Mouse (Mus musculus) lung, adult 2 months (tissue): ENCODE measurements around the gene Ube2j1.

ENCODE experiments used
- CTCF ChIP-seq: fragments of 200-500 bp; IDR thresholded peaks from 2 replicates; pipeline ENCODE4 v1.5.1; 2011; ENCODE audit warnings: mild to moderate bottlenecking, low read length, control low read depth; ENCODE audit not compliant: insufficient read depth
- POLR2A ChIP-seq: fragments of 200-500 bp; IDR thresholded peaks from 2 replicates; pipeline ENCODE4 v1.6.1; 2011; ENCODE audit warnings: low read depth, mild to moderate bottlenecking, control low read depth, low read length, borderline replicate concordance; ENCODE audit errors: extremely low read depth

GRCm38 (mm10) chr4:33067826-33068225, 36.6 kb downstream of the Ube2j1 start:
- no peak for TF ChIP-seq POLR2A
- TF ChIP-seq CTCF: no peak
